Mouse (Mus musculus) small intestine, adult 2 months (tissue): ENCODE data around the gene D430041D05Rik.

Experiments
- CTCF ChIP-seq: fragments of 200-500 bp; IDR thresholded peaks from 2 replicates; pipeline ENCODE4 v1.5.1; 2012; ENCODE audit warnings: low read depth, mild to moderate bottlenecking, control low read depth, inconsistent platforms, low read length, moderate library complexity, mixed read lengths; ENCODE audit not compliant: insufficient replicate concordance, insufficient read length; ENCODE audit errors: extremely low read depth
- POLR2A ChIP-seq: fragments of 200-500 bp; IDR thresholded peaks from 2 replicates; pipeline ENCODE4 v1.6.1; 2012; ENCODE audit warnings: low read depth, mild to moderate bottlenecking, control low read depth, inconsistent platforms, low read length, moderate library complexity

- no peak for TF ChIP-seq CTCF
- TF ChIP-seq POLR2A, result no peak
Measured at GRCm38 (mm10) chr2:104378791-104379190, 32.0 kb downstream of the D430041D05Rik start.
